Mouse (Mus musculus) heart, adult 2 months (tissue): Measurements from ENCODE around the gene E330017A01Rik.

ENCODE experiments used
- CTCF ChIP-seq: fragments of 200-600 bp; IDR thresholded peaks from 2 replicates; pipeline ENCODE4 v1.8.1; 2022; ENCODE audit warnings: antibody characterized with exemption, mild to moderate bottlenecking, moderate library complexity
- EP300 ChIP-seq: fragments of 200-500 bp; IDR thresholded peaks from 2 replicates; pipeline ENCODE4 v1.6.1; 2011; ENCODE audit warnings: low read depth, low read length, control low read depth; ENCODE audit not compliant: insufficient read depth
- POLR2A ChIP-seq: fragments of 200-500 bp; IDR thresholded peaks from 2 replicates; pipeline ENCODE4 v1.6.1; 2011; ENCODE audit warnings: mild to moderate bottlenecking, low read depth, low read length, control low read depth; ENCODE audit not compliant: insufficient read depth

- TF ChIP-seq POLR2A (no peak), CTCF (no peak), EP300 (no peak)
Measured at GRCm38 (mm10) chr16:58662287-58662791, 23.8 kb upstream of the E330017A01Rik start.
